ENCODE assay signal across 20 mouse cellular contexts in the genomic region with DNA sequence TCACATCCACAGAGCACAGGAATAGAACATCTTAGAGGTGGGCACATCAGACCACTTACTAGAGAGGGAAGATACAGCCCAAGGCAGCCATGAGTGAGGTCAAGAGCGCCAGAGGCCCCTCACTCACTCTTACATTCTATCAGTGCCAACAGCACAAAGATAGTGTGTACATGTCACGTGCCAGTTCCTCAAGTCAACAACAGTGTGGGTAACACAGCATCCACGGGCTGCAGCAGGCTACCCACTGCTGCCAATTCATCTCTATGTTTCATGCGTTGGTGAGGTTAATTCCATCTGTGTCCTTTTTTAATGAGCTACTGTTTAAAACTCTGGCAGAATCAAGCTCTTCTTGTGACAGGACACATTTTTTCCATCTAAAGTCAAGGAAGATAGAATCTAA.
"Had no signal": no experiment of that assay in that cellular context is flagged by ENCODE, and none has a peak within 500 bp of the region (broad histone marks: within the 10 kb centered on the region; RNA-seq: fewer than 3 reads in every experiment).

No protein-coding gene starts in this region.

- H3K27ac ChIP-seq: kidney, postnatal 0 days; limb, embryonic 12.5 days; limb, embryonic 15.5 days; liver, embryonic 14.5 days; macrophage; midbrain, embryonic 12.5 days; midbrain, embryonic 15.5 days; neural tube, embryonic 12.5 days; neural tube, embryonic 15.5 days; stomach, postnatal 0 days had no signal

- DNase-seq: left cerebral cortex, postnatal 4 days; liver, postnatal 0 days; lung, embryonic 14.5 days; right cerebral cortex, adult 18-20 months; right cerebral cortex, postnatal 14 days; right cerebral cortex, postnatal 4 days; thymus, adult 2 months; thymus, postnatal 14 days; thymus, postnatal 4 days had no signal

- H3K4me3 ChIP-seq: limb, embryonic 12.5 days; limb, embryonic 15.5 days; midbrain, embryonic 12.5 days; midbrain, embryonic 15.5 days; neural tube, embryonic 12.5 days; neural tube, embryonic 15.5 days had no signal

- ATAC-seq: liver, postnatal 0 days; lung, postnatal 0 days; midbrain, embryonic 15.5 days had no signal
